Mouse (Mus musculus): ENCODE measurements around the gene Smtnl1. TPM values are rescaled to one million over a fixed set of nuclear protein-coding genes. Genes with fewer than 3 reads are reported as not detected.

The Smtnl1 gene
- total RNA-seq (2021): not detected in 2 replicates
- long read RNA-seq, partial matches to known transcripts: 0 of 1 reads
- long read RNA-seq, other reads (novel, unspliced or antisense): 0 of 1 reads

DNA sequence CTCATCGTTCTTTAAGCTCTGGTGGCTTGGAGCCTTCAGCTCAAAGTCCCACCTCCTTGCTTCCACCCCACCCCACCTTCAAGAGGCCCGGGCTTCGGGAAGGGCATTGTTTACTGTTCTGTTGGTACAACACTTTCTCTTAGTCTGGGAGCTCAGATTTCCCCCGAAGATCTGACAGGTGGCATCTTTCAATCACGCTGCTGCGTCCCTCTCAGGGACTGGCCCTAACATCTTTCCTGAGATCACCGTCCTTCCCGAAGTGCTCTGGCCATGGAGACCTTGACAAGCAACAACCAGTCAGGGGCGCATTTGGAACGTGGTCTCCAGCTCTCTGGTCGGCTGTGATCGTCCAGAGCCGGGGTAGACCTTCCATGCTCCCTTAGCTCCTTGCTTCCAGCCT, at the start of gene Smtnl1:
Gene Smtnl1, minus strand, starts transcription at position 101 of the 400 bp plus-strand sequence.
- DNase-seq: no peak

GRCm38 (mm10) chr2:84870623-84871160, 48.2 kb upstream of the Smtnl1 start:
- no peak for DNase-seq

DNA sequence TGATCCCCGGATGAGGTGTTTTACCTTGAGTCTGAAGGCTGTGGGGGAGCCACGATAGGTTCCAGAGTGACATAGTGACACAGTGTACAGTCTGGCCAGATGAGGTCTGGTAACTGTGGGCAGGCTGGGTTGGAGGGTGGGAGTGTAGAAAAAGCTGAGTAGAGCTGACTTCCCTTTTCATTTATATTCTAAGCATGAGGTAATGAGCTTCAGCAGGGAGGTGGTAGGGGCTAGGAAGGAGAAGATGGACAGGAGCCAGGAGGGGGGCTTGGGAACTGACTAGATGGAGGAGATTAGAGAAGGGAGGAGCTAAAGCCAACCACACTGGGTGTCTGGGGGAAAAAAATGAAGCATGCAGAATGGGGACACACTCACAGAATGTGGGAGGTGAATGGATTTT, 46.5 kb upstream of the Smtnl1 start:
- DNase-seq: no peak

- peak; percentile 56 for DNase-seq
These were observed 46.1 kb upstream of the Smtnl1 start for GRCm38 (mm10) chr2:84868521-84868943.

DNA sequence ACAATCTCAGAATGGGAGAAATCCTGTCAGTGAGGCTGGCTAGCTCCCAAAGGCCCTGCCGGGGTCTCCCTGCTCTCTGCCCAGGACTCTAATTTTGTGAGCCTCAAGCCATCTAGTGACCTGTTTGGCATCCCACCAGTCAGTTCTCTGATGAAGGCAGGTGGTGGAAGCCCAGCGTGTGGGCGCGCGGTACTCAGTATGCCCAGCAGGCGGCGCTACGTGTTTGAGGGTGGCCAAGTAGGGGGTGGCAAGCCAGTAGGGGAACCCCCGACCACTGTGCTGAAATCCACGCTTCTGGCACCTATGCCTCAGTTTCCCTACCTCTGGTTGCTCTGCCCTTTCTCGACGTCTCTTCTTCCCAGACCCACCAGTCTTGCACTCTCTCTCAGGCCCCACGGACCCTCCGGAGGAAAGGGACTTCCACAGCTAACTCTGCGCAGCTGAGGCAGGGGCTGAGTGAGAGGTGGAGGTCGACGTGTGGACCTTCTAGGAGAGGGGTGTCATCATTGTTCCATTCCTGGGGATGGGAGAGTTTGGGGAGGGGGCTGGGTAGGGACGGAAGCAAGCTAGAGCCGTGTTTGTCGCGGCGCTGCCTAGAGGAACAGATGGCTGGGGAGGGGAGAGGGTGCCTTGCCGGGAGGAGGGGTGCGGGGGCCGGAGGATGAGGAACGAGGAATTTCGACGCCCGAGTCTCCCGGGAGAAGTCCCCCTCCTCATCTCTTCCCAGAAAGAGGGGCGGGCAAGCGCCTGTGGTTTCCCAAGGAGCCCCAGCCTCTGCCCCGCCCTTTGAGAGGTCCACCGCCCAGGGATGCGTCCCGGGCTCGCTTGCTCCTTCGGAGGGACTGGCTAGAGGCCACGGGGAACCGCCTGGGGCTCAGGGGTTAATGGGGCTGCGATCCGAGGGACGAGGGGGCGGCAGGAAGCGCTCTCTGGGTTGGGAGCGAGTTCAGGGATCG, 43.4 kb upstream of the Smtnl1 start:
- peak; percentile 53 for DNase-seq

DNA sequence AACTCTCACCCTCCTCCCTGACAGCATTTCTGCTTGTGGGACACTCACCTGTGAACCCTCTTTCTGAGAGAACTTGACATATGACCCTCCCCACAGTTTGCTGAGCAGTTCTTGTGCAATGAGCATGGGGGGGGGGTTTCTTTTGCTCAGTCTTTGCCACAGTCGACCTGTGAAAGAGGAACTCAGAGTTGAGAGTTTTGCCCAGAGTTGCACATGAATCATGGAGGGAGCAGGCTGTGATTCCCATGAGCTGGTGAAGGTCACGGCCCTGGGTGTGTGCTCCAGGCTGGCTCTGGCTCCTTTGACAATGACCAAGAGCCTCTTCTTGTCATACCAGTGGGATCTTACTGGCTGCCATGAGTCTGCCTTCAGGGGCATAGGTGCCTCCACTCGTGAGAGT, 39.8 kb upstream of the Smtnl1 start:
- DNase-seq: peak; percentile 49

GRCm38 (mm10) chr2:84861430-84861829, 39.0 kb upstream of the Smtnl1 start:
- DNase-seq: no peak

DNA sequence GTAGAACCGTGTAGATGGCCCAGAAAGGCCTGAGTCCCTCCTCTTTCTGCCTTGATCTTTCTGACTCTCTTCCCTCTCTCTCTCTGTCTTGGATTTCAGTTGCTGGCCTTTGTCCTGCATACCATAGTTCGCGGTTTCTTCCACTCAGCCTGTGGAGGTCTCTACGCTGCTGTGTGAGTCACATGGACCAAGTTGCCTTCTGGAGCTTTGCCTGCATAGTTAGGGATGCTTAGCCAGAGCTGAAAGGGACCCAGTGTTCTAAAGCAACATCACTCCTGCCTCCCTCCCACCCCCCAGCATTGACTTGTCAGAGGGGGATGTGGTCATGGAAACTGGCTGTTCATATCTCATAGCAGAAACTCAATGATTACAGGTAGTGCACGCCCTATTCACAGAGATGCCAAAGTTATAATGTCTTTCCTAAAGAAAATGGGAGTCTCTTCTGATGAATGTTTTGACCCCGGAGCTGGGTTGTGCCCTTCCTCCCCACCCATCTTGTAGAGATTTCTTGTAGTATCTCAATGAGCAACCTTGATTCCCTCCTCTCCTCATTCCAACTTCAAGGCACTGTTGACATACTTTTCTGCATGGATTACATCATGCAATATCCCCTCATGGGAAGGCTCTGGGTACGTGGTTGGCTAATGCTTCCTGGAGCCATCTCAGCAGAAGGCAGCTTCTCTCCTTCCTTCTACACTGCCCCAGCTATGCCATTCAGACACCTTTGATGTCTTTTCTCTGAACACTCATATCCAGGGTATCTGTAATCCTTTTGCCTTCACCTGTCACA, 37.7 kb upstream of the Smtnl1 start:
- DNase-seq: no peak

DNA sequence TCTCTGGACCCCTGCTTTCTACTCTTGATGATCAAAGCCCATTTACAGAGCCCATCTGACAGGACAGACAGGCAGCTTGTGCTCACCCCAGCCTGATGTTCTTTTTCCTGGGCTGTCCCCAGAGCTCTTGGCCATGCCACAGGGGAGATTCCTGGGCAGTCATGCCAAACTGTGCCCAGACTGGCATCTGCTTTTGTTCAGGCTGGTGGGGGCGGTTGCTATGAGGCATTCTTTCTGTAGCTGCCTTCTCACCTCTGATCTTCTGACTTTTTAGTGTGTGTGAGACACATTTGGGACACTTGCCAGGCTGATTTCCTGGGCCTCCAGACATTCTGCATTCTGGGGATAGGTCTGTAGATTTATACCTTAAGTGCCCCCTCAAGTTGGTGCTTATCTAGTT, 36.1 kb upstream of the Smtnl1 start:
- DNase-seq: no peak

GRCm38 (mm10) chr2:84855732-84856131, 33.3 kb upstream of the Smtnl1 start:
- peak; percentile 51 for DNase-seq

- peak; percentile 76 for DNase-seq
These were observed 28.9 kb upstream of the Smtnl1 start for GRCm38 (mm10) chr2:84851130-84852040.

DNA sequence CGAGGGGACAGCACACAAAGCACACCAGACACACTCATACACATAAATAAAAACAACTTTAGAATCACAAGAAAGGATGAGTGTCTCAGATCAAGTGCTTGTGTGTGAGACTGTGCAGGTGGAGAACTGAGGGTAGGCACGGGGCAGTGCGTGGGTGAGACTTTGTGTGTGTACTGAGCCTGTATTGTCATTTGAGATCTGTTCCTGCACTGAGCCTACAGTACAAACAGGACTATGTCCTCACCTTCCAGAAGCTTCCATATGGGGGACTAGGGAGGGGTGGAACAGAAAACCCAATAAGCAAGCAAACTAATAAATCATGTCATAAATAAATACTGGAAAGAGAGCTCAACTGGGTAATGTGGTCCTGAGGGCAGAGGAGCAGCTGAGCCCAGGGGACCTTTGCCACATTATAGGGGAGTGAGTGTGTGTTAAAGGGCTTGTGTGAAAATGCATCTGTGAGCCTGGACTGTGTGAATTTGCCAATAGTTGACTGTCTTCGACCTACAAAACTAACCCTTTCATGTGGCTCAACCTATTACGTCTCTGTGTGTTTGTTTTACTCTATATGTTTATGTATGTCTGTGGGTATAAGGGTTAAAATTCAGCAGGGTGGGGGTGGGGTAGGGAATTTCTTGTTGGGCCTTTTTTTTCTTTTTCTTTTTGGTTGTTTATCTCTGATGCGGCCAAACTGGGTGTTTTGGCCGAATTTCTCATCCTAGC, 28.1 kb upstream of the Smtnl1 start:
- DNase-seq: no peak

- no peak for DNase-seq
These were observed 22.8 kb upstream of the Smtnl1 start for GRCm38 (mm10) chr2:84845226-84845625.

DNA sequence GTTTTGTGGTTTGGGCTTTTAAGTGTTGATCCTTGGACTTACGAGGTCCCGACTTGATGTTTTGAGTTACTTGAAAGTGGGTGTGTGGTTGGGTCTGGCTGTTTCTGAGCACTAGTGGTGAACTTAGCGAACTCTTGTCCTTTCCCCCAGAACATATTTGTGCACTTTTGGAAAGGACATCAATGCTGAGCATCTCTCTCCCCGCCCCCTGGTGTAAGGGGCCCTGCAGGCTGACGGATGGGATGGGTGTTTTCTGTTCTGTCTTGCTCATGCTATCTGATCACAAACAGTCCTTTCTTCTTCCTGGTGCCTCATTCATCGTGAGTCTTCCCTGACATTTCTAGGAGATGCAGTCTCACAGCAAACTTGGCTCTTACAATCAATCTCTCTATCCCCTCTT, 21.2 kb upstream of the Smtnl1 start:
- DNase-seq: no peak

- no peak for DNase-seq
These were observed 19.5 kb upstream of the Smtnl1 start for GRCm38 (mm10) chr2:84841905-84842304.

DNA sequence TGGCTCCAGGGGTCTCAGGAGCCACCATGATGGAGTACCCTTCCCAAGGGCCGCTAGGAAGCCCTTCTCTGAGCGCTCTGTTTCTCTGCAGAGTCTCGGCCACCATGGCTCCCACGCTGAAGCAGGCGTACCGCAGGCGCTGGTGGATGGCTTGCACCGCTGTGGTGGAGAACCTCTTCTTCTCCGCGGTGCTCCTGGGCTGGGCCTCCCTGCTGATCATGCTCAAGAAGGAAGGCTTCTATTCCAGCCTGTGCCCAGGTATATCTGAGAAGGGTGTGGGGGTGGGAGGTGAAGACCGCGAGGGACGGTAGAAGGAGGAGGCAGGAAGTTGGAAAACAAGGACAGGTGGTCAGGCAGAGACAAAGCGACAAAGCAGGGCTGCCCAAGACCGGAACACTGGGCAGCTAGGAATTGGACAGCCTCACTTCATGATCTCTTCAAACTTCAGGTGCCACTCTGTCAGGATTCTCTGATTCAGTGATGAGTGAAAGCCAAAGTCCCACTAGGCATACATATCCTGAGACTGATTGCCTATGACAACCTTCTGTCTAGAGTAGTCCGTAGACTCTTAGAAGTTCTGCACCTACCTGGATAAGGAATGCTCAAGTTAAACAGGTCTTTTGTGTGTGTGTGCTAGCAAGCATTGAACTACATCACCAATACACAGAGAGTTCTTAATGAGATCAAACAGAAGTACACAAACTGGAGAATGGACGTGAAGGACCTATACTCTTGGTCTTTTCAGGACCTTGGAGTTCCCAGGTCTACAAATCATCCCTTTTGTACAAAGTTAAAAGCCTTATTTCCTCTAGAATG, 18.5 kb upstream of the Smtnl1 start:
- DNase-seq: no peak

- peak; percentile 70 for DNase-seq
These were observed 17.7 kb upstream of the Smtnl1 start for GRCm38 (mm10) chr2:84840016-84840747.

DNA sequence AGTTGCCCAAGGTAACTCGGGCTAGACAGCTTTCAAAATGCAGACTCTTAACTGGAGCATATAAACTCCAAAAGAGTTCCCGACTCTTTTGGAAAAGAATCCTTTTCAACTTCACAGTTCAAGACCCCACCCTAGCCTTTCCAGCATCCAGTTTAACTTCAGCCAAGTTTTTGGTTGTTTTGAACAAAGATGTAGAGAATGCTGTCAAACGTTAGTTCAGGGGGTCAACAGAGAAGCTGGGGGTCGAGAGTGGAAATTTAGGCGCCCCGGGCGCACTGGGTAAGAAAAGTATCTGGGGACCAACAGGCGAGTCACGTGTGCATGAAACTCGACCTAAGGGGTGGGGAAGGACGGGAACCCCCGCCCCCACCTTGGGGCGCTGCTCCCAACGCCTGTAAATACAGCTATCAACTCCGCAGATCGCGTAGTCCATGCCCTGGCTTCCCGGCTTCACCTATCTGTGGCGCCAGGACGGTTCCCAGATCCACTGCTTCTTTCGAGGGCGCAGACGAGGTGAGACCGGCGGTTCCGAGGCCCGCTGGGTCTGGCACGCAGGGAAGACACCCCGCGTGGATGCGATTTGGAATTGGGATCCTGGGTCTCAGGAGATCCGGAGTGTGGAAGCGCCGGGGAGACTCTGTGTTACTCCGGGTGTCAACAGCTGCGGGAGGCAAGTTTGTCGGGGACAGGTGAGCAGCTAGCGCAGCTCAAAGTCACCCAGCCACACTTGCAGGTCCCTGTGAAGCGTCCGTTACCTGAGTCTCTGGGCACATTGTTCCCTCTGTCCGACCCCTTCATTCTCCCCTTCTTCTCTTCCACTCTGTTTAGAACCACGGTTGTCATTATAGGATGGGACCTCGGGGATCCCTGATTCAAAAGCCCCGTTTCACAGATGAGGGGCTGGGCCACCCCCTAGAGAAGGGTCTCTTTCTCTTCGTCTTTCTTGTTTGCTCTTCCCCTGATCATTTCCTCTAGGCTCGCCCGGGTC, 16.8 kb upstream of the Smtnl1 start:
- DNase-seq: peak; percentile 9
